Comparison of ENCODE assay signal across 14 mouse cellular contexts in the genomic region with DNA sequence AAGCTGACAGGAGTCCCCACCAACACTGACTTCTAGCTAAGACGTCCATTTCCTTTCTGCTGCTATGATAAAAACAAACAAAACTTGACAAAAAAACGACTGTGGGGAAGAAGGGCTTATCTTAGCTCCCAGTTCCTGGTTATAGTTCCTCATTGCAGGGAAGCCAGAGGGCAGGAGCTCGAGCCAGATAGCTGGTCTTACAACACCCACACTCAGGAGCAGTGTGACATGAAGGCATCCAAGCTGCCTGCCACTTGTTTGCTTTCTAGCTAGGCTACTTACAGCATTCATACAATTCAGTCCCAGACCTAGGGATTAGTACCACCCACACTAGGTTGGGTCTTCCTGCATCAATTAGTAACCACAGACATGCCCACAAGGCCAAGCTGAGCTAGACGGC.
DNase-seq lines count a peak whose midpoint lies in the region; ATAC-seq and TF ChIP-seq lines count a peak whose summit lies in the region.
"Had no signal": no experiment of that assay in that cellular context is flagged by ENCODE, and none has a peak within 500 bp of the region (broad histone marks: within the 10 kb centered on the region; RNA-seq: fewer than 3 reads in every experiment).

No protein-coding gene starts in this region.

- no peak overlapping the region for H3K9ac ChIP-seq in lung, embryonic 14.5 days
- H3K9ac ChIP-seq: embryonic facial prominence, embryonic 13.5 days; forebrain, embryonic 15.5 days; liver, embryonic 15.5 days had no signal

- no peak for TF ChIP-seq CTCF in lung, embryonic 14.5 days (IDR thresholded peaks at IDR 0.05; ENCODE audit: low read depth)
- TF ChIP-seq CTCF in gastrocnemius, adult 2 months (IDR thresholded peaks at IDR 0.05) = no peak

- 18% methylated on average over 4 of the region's 4 CpGs for WGBS in lung, embryonic 14.5 days

- H3K27me3 ChIP-seq in lung, embryonic 14.5 days (ENCODE audit: insufficient read depth, low read length) = no peaks in the 10 kb centered on the region
- H3K27me3 ChIP-seq: embryonic facial prominence, embryonic 13.5 days; forebrain, embryonic 15.5 days; liver, embryonic 15.5 days had no signal

- H3K4me1 ChIP-seq in lung, embryonic 14.5 days (ENCODE audit: insufficient read depth) = 0 out of 2 replicates have a peak, but pooled peaks cover 5% of the 10 kb centered on the region
- H3K4me1 ChIP-seq: embryonic facial prominence, embryonic 13.5 days had no signal

- H3K4me3 ChIP-seq in lung, embryonic 14.5 days (ENCODE audit: low read depth, low read length) = no peak overlapping the region
- no peak overlapping the region for H3K4me3 ChIP-seq in gastrocnemius, adult 2 months
- H3K4me3 ChIP-seq: embryonic facial prominence, embryonic 13.5 days; forebrain, embryonic 15.5 days; liver, embryonic 15.5 days had no signal

- ATAC-seq in lung, embryonic 14.5 days (ENCODE audit: insufficient read depth) = no peak
- ATAC-seq in megakaryocyte-erythroid progenitor cell, adult 5-6 weeks (replicated peaks; ENCODE audit: low FRiP score, low TSS enrichment, poor library complexity, severe bottlenecking) = peak; percentile 83
- ATAC-seq: forebrain, embryonic 15.5 days; inflammation-experienced regulatory T-cells, adult 6 months had no signal

- no peak overlapping the region for H3K27ac ChIP-seq in lung, embryonic 14.5 days (ENCODE audit: low read depth)
- no peak overlapping the region for H3K27ac ChIP-seq in gastrocnemius, adult 2 months
- H3K27ac ChIP-seq: embryonic facial prominence, embryonic 13.5 days; forebrain, embryonic 15.5 days; liver, embryonic 15.5 days had no signal

- no peak overlapping the region for H3K4me2 ChIP-seq in lung, embryonic 14.5 days
- H3K4me2 ChIP-seq: embryonic facial prominence, embryonic 13.5 days; forebrain, embryonic 15.5 days; liver, embryonic 15.5 days had no signal

- no peaks in the 10 kb centered on the region for H3K36me3 ChIP-seq in lung, embryonic 14.5 days (ENCODE audit: insufficient read depth)
- H3K36me3 ChIP-seq: liver, embryonic 15.5 days had no signal

- intact Hi-C loops in gastrocnemius, adult 2 months (cut with DNase I) = no loop called here

- peak; percentile 4 for DNase-seq in adrenal gland, postnatal 14 days
- DNase-seq in adrenal gland, postnatal 25 days = no peak
- DNase-seq in c-Kit-positive CD71-positive TER-119-positive erythroid progenitor cells, embryonic 14.5 days (ENCODE audit: low spot score) = peak; percentile 10
- DNase-seq in lung, embryonic 14.5 days = peak; percentile 24
- no peak for DNase-seq in adrenal gland, adult 8-10 months
- no peak for DNase-seq in urinary bladder, postnatal 10 days (ENCODE audit: low spot score)
- no peak for DNase-seq in gastrocnemius, adult 2 months
- DNase-seq: cerebellum, adult 18-20 months; kidney, postnatal 14 days had no signal

- H3K9me3 ChIP-seq in lung, embryonic 14.5 days (ENCODE audit: low read depth, low read length) = no peaks in the 10 kb centered on the region
- H3K9me3 ChIP-seq: embryonic facial prominence, embryonic 13.5 days; forebrain, embryonic 15.5 days; liver, embryonic 15.5 days had no signal

Comparison
In these comparisons a context has a peak if more than half of its experiments do, and no peak if none do; other contexts are left out.
1. DNase-seq: peak in adrenal gland, postnatal 14 days (single experiment), c-Kit-positive CD71-positive TER-119-positive erythroid progenitor cells, embryonic 14.5 days (single experiment) and lung, embryonic 14.5 days (single experiment); none in adrenal gland, postnatal 25 days (single experiment), adrenal gland, adult 8-10 months (single experiment), urinary bladder, postnatal 10 days (single experiment) and gastrocnemius, adult 2 months (single experiment).